Mouse (Mus musculus): ENCODE measurements around the gene Ankrd44. TPM values are rescaled to one million over a fixed set of nuclear protein-coding genes. Genes with fewer than 3 reads are reported as not detected.

Ankrd44 gene
- polyA plus RNA-seq, 1 experiment from 2014 or later, result 20.1 TPM

- Histone ChIP-seq H3K9me3 (no peaks in the 10 kb centered on the region), H3K36me3 (no peaks in the 10 kb centered on the region), H3K4me3 (no peak overlapping the region), H3K27ac (replicated peaks) (no peak overlapping the region), H3K9ac (replicated peaks) (no peak overlapping the region), H3K4me2 (replicated peaks) (no peak overlapping the region), H3K4me1 (peaks cover 7% of the 10 kb centered on the region; the same call in 1 of the 2 replicates), H3K27me3 (no peaks in the 10 kb centered on the region)
- no peak for ATAC-seq (ENCODE audit: low FRiP score, low read depth)
Observed at GRCm38 (mm10) chr1:54759841-54760240, 166.3 kb downstream of the Ankrd44 start.

GRCm38 (mm10) chr1:54757291-54757690 lies 168.9 kb downstream of the Ankrd44 start:
- H3K27me3 ChIP-seq, result no peaks in the 10 kb centered on the region
- no peak overlapping the region for H3K4me3 ChIP-seq
- H3K27ac ChIP-seq (replicated peaks), result no peak overlapping the region
- H3K9ac ChIP-seq (replicated peaks), result no peak overlapping the region
- H3K4me2 ChIP-seq (replicated peaks), result no peak overlapping the region
- H3K4me1 ChIP-seq, result peaks cover 3% of the 10 kb centered on the region; the same call in 1 of the 2 replicates
- H3K36me3 ChIP-seq, result no peaks in the 10 kb centered on the region
- 86% methylated on average over 3 of the region's 3 CpGs for WGBS
- H3K9me3 ChIP-seq, result no peaks in the 10 kb centered on the region
- no peak for ATAC-seq (ENCODE audit: low FRiP score, low read depth)

DNA sequence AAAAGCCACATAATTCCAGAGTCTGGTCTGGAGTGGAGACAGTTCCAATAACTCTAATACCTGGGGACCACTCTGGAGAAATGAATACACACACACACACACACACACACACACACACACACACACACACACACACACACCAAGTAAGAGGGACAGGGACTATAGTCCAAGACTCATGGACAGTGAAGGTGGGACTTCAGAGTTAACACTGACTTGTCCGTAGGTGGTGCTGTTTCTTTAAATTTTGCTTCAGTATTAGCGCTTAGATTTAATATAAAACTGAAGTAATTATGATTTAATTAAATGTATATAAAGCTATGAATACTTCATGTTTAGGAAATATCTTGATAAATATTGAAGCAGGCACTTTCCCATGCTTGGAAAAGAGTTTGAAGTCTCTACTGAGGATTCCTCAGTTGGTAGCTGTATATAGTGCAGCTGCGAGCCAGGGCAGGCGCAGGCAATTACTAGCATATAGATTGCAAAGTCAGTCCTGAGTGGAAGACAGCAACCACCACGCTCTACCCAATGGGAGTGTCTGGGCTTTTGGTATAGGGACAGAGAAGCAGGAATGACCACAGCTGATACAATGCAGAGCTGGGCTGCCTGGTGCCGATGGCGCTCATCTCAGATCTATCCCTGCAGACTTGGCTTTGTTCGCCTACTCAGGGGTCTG lies 170.4 kb downstream of the Ankrd44 start:
- Histone ChIP-seq H3K36me3 (no peaks in the 10 kb centered on the region), H3K4me3 (no peak overlapping the region), H3K4me1 (no peaks in the 10 kb centered on the region; the same call in 1 of the 2 replicates), H3K27ac (replicated peaks) (no peak overlapping the region), H3K4me2 (replicated peaks) (no peak overlapping the region), H3K9me3 (no peaks in the 10 kb centered on the region), H3K27me3 (no peaks in the 10 kb centered on the region), H3K9ac (replicated peaks) (no peak overlapping the region)
- ATAC-seq (ENCODE audit: low FRiP score, low read depth), result no peak
- 85% methylated on average over 8 of the region's 8 CpGs for WGBS

DNA sequence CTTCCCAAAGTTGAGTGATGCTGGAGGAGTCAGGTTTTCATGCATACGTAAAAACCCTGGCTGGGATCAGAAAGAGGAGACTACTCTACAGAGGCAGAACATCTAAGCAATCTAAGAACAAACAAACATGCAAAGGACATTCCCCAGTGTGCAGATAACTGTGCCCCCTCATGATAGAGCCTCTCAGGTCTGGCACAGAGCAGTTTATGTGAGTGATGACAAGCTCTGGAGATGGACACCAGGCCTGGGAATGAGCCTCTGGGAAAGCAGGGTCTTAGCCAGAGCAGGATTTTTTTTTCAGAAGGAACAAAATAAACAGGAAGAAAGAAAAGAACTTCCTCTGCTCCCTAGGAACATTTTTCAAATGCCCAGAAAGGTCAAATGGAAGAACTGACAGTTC lies 176.2 kb downstream of the Ankrd44 start:
- Histone ChIP-seq H3K4me2 (replicated peaks) (no peak overlapping the region), H3K4me3 (no peak overlapping the region), H3K27ac (replicated peaks) (no peak overlapping the region), H3K27me3 (no peaks in the 10 kb centered on the region), H3K9ac (replicated peaks) (no peak overlapping the region), H3K36me3 (no peaks in the 10 kb centered on the region), H3K4me1 (no peaks in the 10 kb centered on the region; the same call in 1 of the 2 replicates), H3K9me3 (no peaks in the 10 kb centered on the region)
- 77% methylated on average over 1 of the region's 1 CpGs for WGBS
- ATAC-seq (ENCODE audit: low FRiP score, low read depth), result no peak

DNA sequence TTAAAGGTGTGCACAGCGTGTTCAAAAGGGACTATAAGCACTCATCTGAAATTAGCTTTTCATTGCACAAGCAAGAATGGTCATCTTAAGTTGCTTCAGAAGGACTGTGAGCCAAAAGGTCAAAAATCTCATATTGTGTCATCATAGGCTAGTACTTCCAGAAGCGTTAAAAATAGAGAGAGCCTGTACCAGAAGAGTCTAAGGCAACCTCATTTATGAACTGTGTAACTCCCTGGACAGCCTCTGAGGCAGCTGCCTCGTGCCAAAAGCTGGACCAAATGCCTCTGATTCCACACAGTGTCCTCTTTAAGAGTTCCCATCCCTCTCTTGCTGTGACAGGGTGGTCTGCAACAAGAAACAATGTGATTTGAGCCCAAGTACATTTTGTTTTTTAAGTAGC lies 176.7 kb downstream of the Ankrd44 start:
- Histone ChIP-seq H3K4me2 (replicated peaks) (no peak overlapping the region), H3K27ac (replicated peaks) (no peak overlapping the region), H3K4me3 (no peak overlapping the region), H3K9ac (replicated peaks) (no peak overlapping the region), H3K27me3 (no peaks in the 10 kb centered on the region), H3K4me1 (no peaks in the 10 kb centered on the region; the same call in 1 of the 2 replicates), H3K9me3 (no peaks in the 10 kb centered on the region), H3K36me3 (no peaks in the 10 kb centered on the region)
- whole genome bisulfite sequencing, result 78% methylated on average over 3 of the region's 3 CpGs
- no peak for ATAC-seq (ENCODE audit: low FRiP score, low read depth)

DNA sequence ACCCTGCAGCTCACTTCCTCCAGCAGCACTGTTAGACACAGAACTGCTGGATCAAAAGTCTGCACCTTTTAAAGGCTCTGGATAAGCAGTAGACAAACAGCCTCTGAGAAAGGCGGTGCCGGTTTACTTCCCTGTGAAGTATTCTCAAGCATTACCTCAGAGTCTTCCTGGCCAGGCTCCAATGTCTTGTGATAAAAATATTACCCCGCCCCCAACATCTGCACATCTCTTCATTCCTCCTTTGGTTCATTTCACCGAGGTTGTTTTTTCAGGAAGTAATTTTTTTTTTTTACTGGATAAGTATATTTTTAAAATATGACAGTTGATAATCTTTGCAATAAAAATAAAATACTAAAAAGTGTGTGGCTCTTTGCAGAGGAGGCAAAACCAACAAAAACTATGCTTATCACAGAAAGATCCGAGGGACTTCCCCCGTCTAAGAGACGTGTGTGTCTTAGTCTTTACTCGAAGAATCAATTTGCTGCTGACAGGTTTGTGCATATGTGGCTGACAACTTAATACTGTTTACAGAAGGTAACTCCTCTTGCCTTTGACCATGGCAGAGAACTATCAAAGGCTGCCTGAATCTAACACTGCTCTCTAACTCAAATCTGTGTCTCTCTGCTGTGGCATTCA lies 178.3 kb downstream of the Ankrd44 start:
- H3K4me1 ChIP-seq, result no peaks in the 10 kb centered on the region
- H3K4me3 ChIP-seq, result no peak overlapping the region
- H3K36me3 ChIP-seq, result no peaks in the 10 kb centered on the region
- no peaks in the 10 kb centered on the region for H3K27me3 ChIP-seq
- no peak overlapping the region for H3K4me2 ChIP-seq (replicated peaks)
- 74% methylated on average over 8 of the region's 8 CpGs for WGBS
- H3K9ac ChIP-seq (replicated peaks), result no peak overlapping the region
- no peak overlapping the region for H3K27ac ChIP-seq (replicated peaks)
- H3K9me3 ChIP-seq, result no peaks in the 10 kb centered on the region
- ATAC-seq (ENCODE audit: low FRiP score, low read depth), result no peak

DNA sequence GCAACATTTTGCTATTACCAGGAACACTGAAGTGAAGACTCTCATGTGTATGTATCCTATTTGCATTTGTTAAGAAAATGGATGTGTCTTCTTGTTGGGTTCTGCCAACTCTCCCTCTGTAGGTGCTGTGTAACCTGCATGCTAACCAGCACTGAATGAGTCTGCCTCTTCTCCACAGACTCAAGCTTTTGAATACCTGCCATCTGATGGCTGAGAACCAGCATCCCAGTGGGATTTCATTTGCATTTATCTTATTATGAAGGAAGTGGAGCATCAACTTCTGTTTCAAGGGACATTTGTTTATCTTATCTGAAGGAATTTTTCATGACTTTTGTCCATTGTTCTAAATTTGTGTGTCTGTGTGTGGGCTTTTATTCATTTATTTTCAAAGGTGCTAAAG lies 180.5 kb downstream of the Ankrd44 start:
- Histone ChIP-seq H3K27me3 (no peaks in the 10 kb centered on the region), H3K27ac (replicated peaks) (no peak overlapping the region), H3K9me3 (no peaks in the 10 kb centered on the region), H3K36me3 (no peaks in the 10 kb centered on the region), H3K4me2 (replicated peaks) (no peak overlapping the region), H3K4me3 (no peak overlapping the region), H3K4me1 (no peaks in the 10 kb centered on the region), H3K9ac (replicated peaks) (no peak overlapping the region)
- no peak for ATAC-seq (ENCODE audit: low FRiP score, low read depth)

DNA sequence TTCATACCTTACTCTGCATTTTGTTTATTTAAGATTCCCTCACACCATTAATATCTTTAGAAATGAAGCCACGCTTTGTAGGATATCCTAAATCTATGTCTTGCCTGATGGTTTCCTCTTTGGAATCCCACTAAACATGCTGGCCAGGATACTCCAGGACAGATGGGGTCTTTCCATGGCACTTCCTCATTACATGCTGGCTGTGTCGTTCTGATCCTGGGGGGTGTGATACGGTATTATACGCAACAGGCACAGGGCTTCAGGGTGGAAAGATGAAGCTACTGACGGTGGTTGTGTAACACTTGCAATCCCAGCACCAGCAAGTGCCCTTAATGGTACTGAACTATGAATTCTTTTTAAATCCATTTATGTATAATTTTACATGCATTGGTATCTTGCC lies 182.0 kb downstream of the Ankrd44 start:
- Histone ChIP-seq H3K4me3 (no peak overlapping the region), H3K4me2 (replicated peaks) (no peak overlapping the region), H3K4me1 (no peaks in the 10 kb centered on the region), H3K27me3 (no peaks in the 10 kb centered on the region), H3K36me3 (no peaks in the 10 kb centered on the region), H3K27ac (replicated peaks) (no peak overlapping the region), H3K9me3 (no peaks in the 10 kb centered on the region), H3K9ac (replicated peaks) (no peak overlapping the region)
- ATAC-seq (ENCODE audit: low FRiP score, low read depth), result no peak
- 84% methylated on average over 5 of the region's 5 CpGs for WGBS

DNA sequence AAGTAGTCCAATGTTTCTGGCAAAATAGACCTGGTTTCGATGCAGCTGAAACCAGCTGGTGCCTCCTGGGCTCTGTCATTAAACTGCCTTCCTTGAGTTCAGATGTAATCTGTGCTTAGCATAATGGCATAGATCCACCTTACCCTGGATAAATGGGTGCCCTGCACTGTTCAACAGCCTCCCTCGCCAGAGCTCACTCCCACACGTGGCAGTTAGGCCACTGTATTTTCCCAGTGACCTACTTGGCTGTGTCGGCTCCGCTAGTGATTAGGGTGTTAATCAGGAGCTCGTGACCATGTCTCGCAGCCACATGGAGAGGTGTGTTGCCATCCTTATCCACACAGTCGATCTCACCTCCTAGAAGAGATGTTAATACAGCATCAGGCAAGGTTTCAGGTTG lies 183.1 kb downstream of the Ankrd44 start:
- no peak overlapping the region for H3K27ac ChIP-seq (replicated peaks)
- 87% methylated on average over 8 of the region's 8 CpGs for WGBS
- H3K4me2 ChIP-seq (replicated peaks), result no peak overlapping the region
- H3K9me3 ChIP-seq, result no peaks in the 10 kb centered on the region
- no peak overlapping the region for H3K4me3 ChIP-seq
- H3K9ac ChIP-seq (replicated peaks), result no peak overlapping the region
- no peaks in the 10 kb centered on the region for H3K27me3 ChIP-seq
- H3K4me1 ChIP-seq, result no peaks in the 10 kb centered on the region
- H3K36me3 ChIP-seq, result no peaks in the 10 kb centered on the region
- ATAC-seq (ENCODE audit: low FRiP score, low read depth), result no peak

- no peaks in the 10 kb centered on the region for H3K4me1 ChIP-seq
- H3K9me3 ChIP-seq, result no peaks in the 10 kb centered on the region
- no peaks in the 10 kb centered on the region for H3K36me3 ChIP-seq
- H3K27ac ChIP-seq (replicated peaks), result no peak overlapping the region
- no peak overlapping the region for H3K9ac ChIP-seq (replicated peaks)
- no peak overlapping the region for H3K4me3 ChIP-seq
- no peak overlapping the region for H3K4me2 ChIP-seq (replicated peaks)
- no peak for ATAC-seq (ENCODE audit: low FRiP score, low read depth)
- no peaks in the 10 kb centered on the region for H3K27me3 ChIP-seq
- WGBS, result 91% methylated on average over 5 of the region's 5 CpGs
Observed at GRCm38 (mm10) chr1:54740936-54741335, 185.3 kb downstream of the Ankrd44 start.

GRCm38 (mm10) chr1:54737472-54737871 lies 188.7 kb downstream of the Ankrd44 start:
- H3K4me2 ChIP-seq (replicated peaks), result no peak overlapping the region
- H3K4me3 ChIP-seq, result no peak overlapping the region
- no peaks in the 10 kb centered on the region for H3K36me3 ChIP-seq
- no peaks in the 10 kb centered on the region for H3K9me3 ChIP-seq
- no peaks in the 10 kb centered on the region for H3K4me1 ChIP-seq
- 89% methylated on average over 3 of the region's 3 CpGs for WGBS
- no peak overlapping the region for H3K27ac ChIP-seq (replicated peaks)
- H3K9ac ChIP-seq (replicated peaks), result no peak overlapping the region
- no peaks in the 10 kb centered on the region for H3K27me3 ChIP-seq
- ATAC-seq (ENCODE audit: low FRiP score, low read depth), result no peak

GRCm38 (mm10) chr1:54734917-54735664 lies 191.1 kb downstream of the Ankrd44 start:
- no peaks in the 10 kb centered on the region for H3K4me1 ChIP-seq
- H3K9me3 ChIP-seq, result no peaks in the 10 kb centered on the region
- no peak overlapping the region for H3K4me3 ChIP-seq
- no peak overlapping the region for H3K4me2 ChIP-seq (replicated peaks)
- ATAC-seq (ENCODE audit: low FRiP score, low read depth), result peak; percentile 49; the same call in 1 of the 2 replicates
- no peak overlapping the region for H3K9ac ChIP-seq (replicated peaks)
- no peak overlapping the region for H3K27ac ChIP-seq (replicated peaks)
- H3K27me3 ChIP-seq, result no peaks in the 10 kb centered on the region
- WGBS, result 61% methylated on average over 17 of the region's 17 CpGs
- no peaks in the 10 kb centered on the region for H3K36me3 ChIP-seq
